Mouse (Mus musculus) large intestine, adult 2 months (tissue): ENCODE data around the gene Gipc1. TPM values are rescaled to one million over a fixed set of nuclear protein-coding genes. Genes with fewer than 3 reads are reported as not detected.

Source experiments
- DNase-seq: peaks from one replicate; pipeline ENCODE4 v3.0.0-alpha.2; 2012; ENCODE audit warnings: low read depth, low spot score
- WGBS: fragments of 180-500 bp; shearing (Covaris S2); methylation state at CpG from one replicate; pipeline ENCODE4 v1.1.7; 2018; 5-methylcytosine and 5-hydroxymethylcytosine counted together
- polyA plus RNA-seq: library from polyadenylated mRNA; depleted of rRNA; stranded (reverse); fragments of >200 nt; gene quantifications from 2 replicates; pipeline ENCODE4 v1.2.3, GENCODE M21; 2012; rRNA removed

Gene Gipc1
- polyA plus RNA-seq, 1 experiment: 46.4 TPM

GRCm38 (mm10) chr8:83703426-83703825 is 50.9 kb downstream of the Gipc1 start:
- no peak for DNase-seq
- 88% methylated on average over 4 of the region's 4 CpGs for WGBS

- no peak for DNase-seq
- WGBS: 64% methylated on average over 5 of the region's 5 CpGs
Observed at GRCm38 (mm10) chr8:83706411-83706810, 53.9 kb downstream of the Gipc1 start.

GRCm38 (mm10) chr8:83707554-83707953 is 55.1 kb downstream of the Gipc1 start:
- 76% methylated on average over 8 of the region's 8 CpGs for WGBS
- DNase-seq: no peak

Other genes with a start within 250 kb of the Gipc1 start
- gene Scoc, start 194.3 kb upstream of the Gipc1 start, polyA plus RNA-seq: 2.6 and 8.2 TPM in 2 replicates
- gene Olfr370, start 116.9 kb upstream of the Gipc1 start, polyA plus RNA-seq: not detected in 2 replicates
- 479 and 502 TPM in 2 replicates for gene Ndufb7, start 86.0 kb upstream of the Gipc1 start, polyA plus RNA-seq
- 323 and 376 TPM in 2 replicates for gene Tecr, start 44.7 kb upstream of the Gipc1 start, polyA plus RNA-seq
- gene Dnajb1, start 44.5 kb upstream of the Gipc1 start, polyA plus RNA-seq: 23.2 and 28.3 TPM in 2 replicates
- 2.5 and 3.1 TPM in 2 replicates for gene Ptger1, start 14.0 kb downstream of the Gipc1 start, polyA plus RNA-seq
- 87.2 and 107 TPM in 2 replicates for gene Pkn1, start 46.5 kb downstream of the Gipc1 start, polyA plus RNA-seq
- 94.5 and 106 TPM in 2 replicates for gene Ddx39, start 62.5 kb downstream of the Gipc1 start, polyA plus RNA-seq
- 55.1 and 68.0 TPM in 2 replicates for gene Adgre5, start 88.6 kb downstream of the Gipc1 start, polyA plus RNA-seq
- 13.4 and 18.8 TPM in 2 replicates for gene Adgrl1, start 247.4 kb downstream of the Gipc1 start, polyA plus RNA-seq